Mouse (Mus musculus) 3134 (cell line): ENCODE data around the gene Gm2244.
A peak's percentile ranks its signal among the peaks of the same experiment; 100 is the strongest.
"Not testable (repeated sequence)": the region's sequence is repeated elsewhere in the genome, so short reads cannot be mapped to it uniquely, and the experiment has no call there.

ENCODE experiments used
- DNase-seq: peaks from one replicate; pipeline ENCODE4 v3.0.0-alpha.2; 2011; ENCODE audit warnings: low spot score; ENCODE audit not compliant: insufficient read length; ENCODE audit errors: extremely low read depth

The Gm2244 gene

GRCm38 (mm10) chr14:19549863-19550262 lies at the start of gene Gm2244:
Gene Gm2244, minus strand, starts transcription at chr14:19549963.
- DNase-seq, result not testable (repeated sequence)

GRCm38 (mm10) chr14:19584804-19585667 lies 35.3 kb upstream of the Gm2244 start, which contains the start of gene Gm2237:
Gene Gm2237, minus strand, starts transcription at chr14:19585135.
- DNase-seq, result peak; percentile 60
